Mouse (Mus musculus) C2C12 (cell line): ENCODE measurements around the gene Filip1l.

Experiments
- CTCF ChIP-seq: IDR thresholded peaks from one replicate; pipeline ENCODE4 v1.5.1; 2011; ENCODE audit not compliant: control insufficient read depth, insufficient read depth, insufficient read length
- FOSL1 ChIP-seq: IDR thresholded peaks from one replicate; pipeline ENCODE4 v1.8.0; 2011; ENCODE audit warnings: mild to moderate bottlenecking, low read length; ENCODE audit not compliant: poor library complexity, insufficient read depth, severe bottlenecking
- MAX ChIP-seq: IDR thresholded peaks from one replicate; pipeline ENCODE4 v1.6.1; 2011; ENCODE audit warnings: mild to moderate bottlenecking, control low read depth
- MYOD1 ChIP-seq: IDR thresholded peaks from one replicate; pipeline ENCODE4 v1.6.1; 2011; ENCODE audit warnings: low read depth; ENCODE audit not compliant: control insufficient read depth, insufficient read length
- MYOG ChIP-seq: IDR thresholded peaks from one replicate; pipeline ENCODE4 v1.6.1; 2011; ENCODE audit not compliant: control insufficient read depth, insufficient read length; ENCODE audit errors: extremely low read depth
- USF1 ChIP-seq: IDR thresholded peaks from one replicate; pipeline ENCODE4 v1.6.1; 2011; ENCODE audit warnings: low read depth, mild to moderate bottlenecking, control low read depth, moderate library complexity

DNA sequence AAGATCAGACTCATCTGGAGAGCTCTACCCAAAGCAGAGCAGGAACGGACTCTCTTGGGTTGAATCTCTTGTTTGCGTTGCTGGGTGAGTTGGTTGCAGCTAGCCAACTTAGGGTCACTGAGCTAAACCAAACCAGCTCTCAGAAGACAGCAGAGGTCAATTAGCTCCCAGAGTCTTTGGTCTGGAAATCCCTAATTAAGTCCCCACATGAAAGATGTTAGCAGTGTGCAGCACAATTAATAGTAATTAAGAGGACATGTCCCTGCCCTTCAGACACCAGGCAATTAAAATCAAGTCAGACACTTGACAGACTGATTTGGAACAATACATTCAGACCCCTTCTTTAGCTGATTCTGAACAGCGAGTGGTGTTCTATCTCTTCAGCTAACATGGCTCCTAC lies 38.7 kb upstream of the Filip1l start:
- TF ChIP-seq CTCF (no peak), MYOG (no peak), USF1 (no peak), FOSL1 (no peak), MYOD1 (no peak), MAX (no peak)
